8 mouse cellular contexts compared by ENCODE assay signal in genomic region chr2:75642795-75643550, GRCm38 (mm10). TPM values are rescaled to one million over a fixed set of nuclear protein-coding genes. Genes with fewer than 3 reads are reported as not detected.
DNase-seq lines count a peak whose midpoint lies in the region; ATAC-seq and TF ChIP-seq lines count a peak whose summit lies in the region.

No protein-coding gene starts in this region.

- no peak overlapping the region for H3K27ac ChIP-seq in layer of hippocampus, adult 2 months

- H3K4me2 ChIP-seq in myocyte (ENCODE audit: low read depth) = peak overlapping the region; percentile 53

- TF ChIP-seq POLR2A in myocyte (IDR thresholded peaks at IDR 0.05; ENCODE audit: insufficient read length, low read depth) = no peak

- ATAC-seq in frontal cortex, adult (ENCODE audit: low TSS enrichment) = no peak

- H3K27me3 ChIP-seq in myocyte (ENCODE audit: control insufficient read depth, insufficient read depth, insufficient read length) = no peaks in the 10 kb centered on the region

- peak; percentile 69 to 75 for DNase-seq in heart, adult 18-20 months
- no peak for DNase-seq in heart, postnatal 25 days (ENCODE audit: low spot score)
- peak; percentile 89 for DNase-seq in fibroblast of lung, adult 2 months (ENCODE audit: low read depth)
- peak; percentile 85 for DNase-seq in kidney, adult 9 months
- no peak for DNase-seq in cerebellum, postnatal 14 days
- DNase-seq in layer of hippocampus, adult 2 months (ENCODE audit: low spot score in 2 of 2) = no peak

- no peak overlapping the region for H3K4me3 ChIP-seq in myocyte
- H3K4me3 ChIP-seq in layer of hippocampus, adult 2 months = no peak overlapping the region

- H3ac ChIP-seq in myocyte (ENCODE audit: control insufficient read depth, insufficient read length) = no peak overlapping the region

- intact Hi-C loops in heart, postnatal 25 days (cut with DNase I) = no loop called here

- no peak for TF ChIP-seq CTCF in layer of hippocampus, adult 2 months (conservative IDR thresholded peaks at IDR 0.05)

- H3K36me3 ChIP-seq in myocyte (ENCODE audit: control insufficient read depth, insufficient read depth) = no peaks in the 10 kb centered on the region

- no peaks in the 10 kb centered on the region for H3K79me2 ChIP-seq in myocyte (ENCODE audit: control insufficient read depth, insufficient read depth)

TF ChIP-seq in myocyte, 11 proteins besides CTCF, POLR2A, EP300 and RAD21:
- TF ChIP-seq REST (IDR thresholded peaks at IDR 0.05; ENCODE audit: insufficient read depth, insufficient read length) (no peak), USF1 (IDR thresholded peaks at IDR 0.05; ENCODE audit: low read depth) (no peak), CEBPB (IDR thresholded peaks at IDR 0.05; ENCODE audit: insufficient read depth, poor library complexity, severe bottlenecking) (peak; percentile 99), MAX (IDR thresholded peaks at IDR 0.05; ENCODE audit: low read depth) (no peak), MYOD1 (IDR thresholded peaks at IDR 0.05; ENCODE audit: control insufficient read depth in 1 of 3, insufficient read length in 2 of 3, low read depth in 2 of 3) (peak; percentile 21 to 92 (median 91)), MYOG (IDR thresholded peaks at IDR 0.05; ENCODE audit: control insufficient read depth in 1 of 3, insufficient read depth in 1 of 3, insufficient read length in 2 of 3, low read depth in 2 of 3) (peak in 1 of 3 experiments; percentile 58), TCF3 (IDR thresholded peaks at IDR 0.05; ENCODE audit: insufficient read length, low read depth) (peak; percentile 22), E2F4 (IDR thresholded peaks at IDR 0.05; ENCODE audit: insufficient read depth) (no peak), TCF12 (IDR thresholded peaks at IDR 0.05; ENCODE audit: insufficient read depth, poor library complexity, severe bottlenecking) (peak; percentile 43)

RNA-seq across cellular contexts. Expression of gene Hnrnpa3, which starts 16.1 kb away (rescaled TPM):
- total RNA-seq in heart, adult 18-20 months (2021) = 100 to 1,000 TPM; 157 to 174 TPM
- 100 to 1,000 TPM; 159 to 193 TPM for total RNA-seq in heart, postnatal 25 days (2021)
- 193 TPM for polyA plus RNA-seq in myocyte (2012; fragmentation: generic; extraction: Trizol)
- total RNA-seq in layer of hippocampus, adult 2 months (2021) = 100 to 1,000 TPM; 305 to 319 TPM

Comparison
In these comparisons a context has a peak if more than half of its experiments do, and no peak if none do; other contexts are left out.
1. DNase-seq: peak in heart, adult 18-20 months (2 of 2), fibroblast of lung, adult 2 months (single experiment) and kidney, adult 9 months (single experiment); none in heart, postnatal 25 days (single experiment), cerebellum, postnatal 14 days (0 of 2) and layer of hippocampus, adult 2 months (0 of 2).